Comparison of ENCODE assay signal across 8 mouse cellular contexts in the genomic region with DNA sequence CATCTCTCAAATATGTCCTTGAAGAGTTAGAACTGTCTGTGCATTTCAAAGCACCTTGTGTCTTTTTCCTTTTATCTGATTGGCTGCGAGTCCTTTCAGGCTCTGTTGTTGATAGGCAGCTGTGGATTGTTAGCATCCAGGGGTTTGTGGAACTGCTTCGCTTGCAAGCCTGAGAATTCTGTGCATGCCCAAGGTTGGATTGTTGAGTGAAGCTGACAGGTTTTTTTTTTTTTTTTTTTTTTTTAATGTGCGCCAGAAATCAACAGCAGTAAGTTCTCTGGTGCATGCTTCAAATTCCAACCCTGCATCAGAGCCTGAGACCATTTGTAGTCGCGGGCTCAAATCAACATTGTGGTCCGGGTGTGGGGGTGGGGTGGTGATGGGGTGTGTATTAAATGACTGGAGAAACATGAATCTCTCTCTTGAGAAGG.
DNase-seq lines count a peak whose midpoint lies in the region; ATAC-seq and TF ChIP-seq lines count a peak whose summit lies in the region.

No protein-coding gene starts in this region.

- H3K4me3 ChIP-seq in lung, embryonic 16.5 days (ENCODE audit: low read length), result peak overlapping the region; percentile 55
- H3K4me3 ChIP-seq in lung, adult 2 months (replicated peaks; ENCODE audit: extremely low read depth, low read depth, low read length), result no peak overlapping the region
- H3K4me3 ChIP-seq in hindbrain, embryonic 15.5 days, result 0 out of 2 replicates have a peak overlapping the region, but pooled peaks have one; percentile 43
- 0 out of 2 replicates have a peak overlapping the region, but pooled peaks have one; percentile 52 for H3K4me3 ChIP-seq in liver, embryonic 15.5 days (replicated peaks)
- H3K4me3 ChIP-seq in stomach, embryonic 15.5 days (replicated peaks), result peak overlapping the region; percentile 44

- no peaks in the 10 kb centered on the region for H3K9me3 ChIP-seq in lung, embryonic 16.5 days (ENCODE audit: control insufficient read depth, low read length)
- no peaks in the 10 kb centered on the region for H3K9me3 ChIP-seq in hindbrain, embryonic 15.5 days
- H3K9me3 ChIP-seq in liver, embryonic 15.5 days (replicated peaks), result no peaks in the 10 kb centered on the region
- H3K9me3 ChIP-seq in stomach, embryonic 15.5 days, result no peaks in the 10 kb centered on the region

- DNase-seq in lung, adult 2 months, result no peak
- no peak for DNase-seq in layer of hippocampus, postnatal 14 days (ENCODE audit: low spot score in 2 of 2)

- H3K36me3 ChIP-seq in lung, embryonic 16.5 days (ENCODE audit: control insufficient read depth, insufficient read depth, low read length), result no peaks in the 10 kb centered on the region
- H3K36me3 ChIP-seq in hindbrain, embryonic 15.5 days, result no peaks in the 10 kb centered on the region
- H3K36me3 ChIP-seq in liver, embryonic 15.5 days (replicated peaks), result no peaks in the 10 kb centered on the region
- no peaks in the 10 kb centered on the region for H3K36me3 ChIP-seq in stomach, embryonic 15.5 days

- H3K4me2 ChIP-seq in lung, embryonic 16.5 days (ENCODE audit: low read depth, low read length), result peak overlapping the region; percentile 81
- peak overlapping the region; percentile 90 for H3K4me2 ChIP-seq in hindbrain, embryonic 15.5 days
- H3K4me2 ChIP-seq in liver, embryonic 15.5 days, result peak overlapping the region; percentile 68
- H3K4me2 ChIP-seq in stomach, embryonic 15.5 days, result peak overlapping the region; percentile 58

- no peaks in the 10 kb centered on the region for H3K27me3 ChIP-seq in lung, embryonic 16.5 days (ENCODE audit: control insufficient read depth, insufficient read depth, low read depth, low read length)
- no peaks in the 10 kb centered on the region for H3K27me3 ChIP-seq in hindbrain, embryonic 15.5 days
- H3K27me3 ChIP-seq in liver, embryonic 15.5 days, result no peaks in the 10 kb centered on the region
- H3K27me3 ChIP-seq in stomach, embryonic 15.5 days (replicated peaks), result no peaks in the 10 kb centered on the region

- ATAC-seq in lung, embryonic 16.5 days (ENCODE audit: low read depth), result no peak; the same call in 1 of the 2 replicates
- no peak for ATAC-seq in hindbrain, embryonic 15.5 days (ENCODE audit: low FRiP score, low read depth)
- no peak for ATAC-seq in liver, embryonic 15.5 days (ENCODE audit: insufficient read depth)
- ATAC-seq in stomach, embryonic 15.5 days (ENCODE audit: insufficient read depth, low FRiP score, low read depth), result no peak
- ATAC-seq in CD4-positive, CD25-positive, alpha-beta regulatory T cell, adult 4 months, result no peak
- no peak for ATAC-seq in cerebellum, adult (ENCODE audit: insufficient number of reproducible peaks, low FRiP score, low TSS enrichment)

- no peak for TF ChIP-seq CTCF in lung, adult 2 months (IDR thresholded peaks at IDR 0.05; ENCODE audit: insufficient read depth, low read length)

- peak overlapping the region; percentile 41; the same call in 1 of the 2 replicates for H3K9ac ChIP-seq in lung, embryonic 16.5 days (ENCODE audit: low read length)
- H3K9ac ChIP-seq in hindbrain, embryonic 15.5 days, result no peak overlapping the region
- H3K9ac ChIP-seq in liver, embryonic 15.5 days, result no peak overlapping the region
- no peak overlapping the region for H3K9ac ChIP-seq in stomach, embryonic 15.5 days

- no peak for TF ChIP-seq POLR2A in lung, adult 2 months (IDR thresholded peaks at IDR 0.05; ENCODE audit: borderline replicate concordance, extremely low read depth, low read depth, low read length)

- H3K27ac ChIP-seq in lung, embryonic 16.5 days (ENCODE audit: low read length), result peak overlapping the region; percentile 75; the same call in 1 of the 2 replicates
- no peak overlapping the region for H3K27ac ChIP-seq in hindbrain, embryonic 15.5 days (replicated peaks)
- H3K27ac ChIP-seq in liver, embryonic 15.5 days (replicated peaks), result no peak overlapping the region
- H3K27ac ChIP-seq in stomach, embryonic 15.5 days, result peak overlapping the region; percentile 83; the same call in 1 of the 2 replicates

- peaks cover 15% of the 10 kb centered on the region for H3K4me1 ChIP-seq in lung, embryonic 16.5 days (replicated peaks; ENCODE audit: control insufficient read depth, insufficient read depth, low read length)
- H3K4me1 ChIP-seq in lung, adult 2 months (ENCODE audit: control insufficient read depth, insufficient read depth, low read length), result peaks cover 4% of the 10 kb centered on the region; the same call in 1 of the 2 replicates
- peaks cover 12% of the 10 kb centered on the region for H3K4me1 ChIP-seq in hindbrain, embryonic 15.5 days (replicated peaks)
- peaks cover 11% of the 10 kb centered on the region; the same call in 1 of the 2 replicates for H3K4me1 ChIP-seq in liver, embryonic 15.5 days (replicated peaks)
- no peaks in the 10 kb centered on the region for H3K4me1 ChIP-seq in stomach, embryonic 15.5 days

- 8% methylated on average over 6 of the region's 6 CpGs for WGBS in lung, embryonic 16.5 days
- 33% methylated on average over 6 of the region's 6 CpGs for WGBS in lung, adult 2 months
- 34% methylated on average over 6 of the region's 6 CpGs for WGBS in hindbrain, embryonic 15.5 days
- 40% methylated on average over 6 of the region's 6 CpGs for WGBS in liver, embryonic 15.5 days (ENCODE audit: insufficient replicate concordance)
- 16% methylated on average over 6 of the region's 6 CpGs for WGBS in stomach, embryonic 15.5 days

Comparison
In these comparisons a context has a peak if more than half of its experiments do, and no peak if none do; other contexts are left out.
1. H3K27ac ChIP-seq: peak in lung, embryonic 16.5 days (single experiment) and stomach, embryonic 15.5 days (single experiment); none in hindbrain, embryonic 15.5 days (single experiment) and liver, embryonic 15.5 days (single experiment).
2. Peak in every context shown above with its lines, with median percentiles within 50 percentile points of each other: H3K4me2 ChIP-seq.